Mouse (Mus musculus) kidney, embryonic 14.5 days (tissue): ENCODE results near the gene Rapgef1. TPM values are rescaled to one million over a fixed set of nuclear protein-coding genes. Genes with fewer than 3 reads are reported as not detected.

Experiments
- ATAC-seq: fragments of 200-750 bp; cut with Nextera tagmentation; 2 replicates; pipeline ENCODE4 v1.8.0; 2017; ENCODE audit warnings: moderate number of reproducible peaks, mild to moderate bottlenecking, moderate TSS enrichment, moderate library complexity; ENCODE audit not compliant: low FRiP score, low TSS enrichment
- H3K27ac ChIP-seq: fragments of 300-500 bp; sonication (generic); 2 replicates; pipeline ENCODE4 v1.5.1; 2014; ENCODE audit warnings: low read depth, mild to moderate bottlenecking, low read length, moderate library complexity, mixed read lengths
- H3K27me3 ChIP-seq: fragments of 300-500 bp; sonication (generic); 2 replicates; pipeline ENCODE4 v1.6.1; 2014; ENCODE audit warnings: mild to moderate bottlenecking, low read length; ENCODE audit not compliant: control insufficient read depth, insufficient read depth
- H3K36me3 ChIP-seq: fragments of 300-500 bp; sonication (generic); 2 replicates; pipeline ENCODE4 v1.6.1; 2014; ENCODE audit warnings: low read length, mixed read lengths; ENCODE audit not compliant: control insufficient read depth, insufficient read depth
- H3K4me1 ChIP-seq: fragments of 300-500 bp; sonication (generic); 2 replicates; pipeline ENCODE4 v1.6.1; 2014; ENCODE audit warnings: low read length, mixed read lengths; ENCODE audit not compliant: control insufficient read depth, insufficient read depth
- H3K4me2 ChIP-seq: fragments of 300-500 bp; sonication (generic); replicated peaks from 2 replicates; pipeline ENCODE4 v1.6.1; 2014; ENCODE audit warnings: low read depth, mild to moderate bottlenecking, low read length
- H3K4me3 ChIP-seq: fragments of 300-500 bp; sonication (generic); 2 replicates; pipeline ENCODE4 v1.5.1; 2014; ENCODE audit warnings: mild to moderate bottlenecking, low read length
- H3K9ac ChIP-seq: fragments of 300-500 bp; sonication (generic); 2 replicates; pipeline ENCODE4 v1.6.1; 2014; ENCODE audit warnings: low read depth, mild to moderate bottlenecking, low read length, moderate library complexity
- H3K9me3 ChIP-seq: fragments of 300-500 bp; sonication (generic); 2 replicates; pipeline ENCODE4 v1.6.1; 2016; ENCODE audit warnings: low read length; ENCODE audit not compliant: control insufficient read depth
- WGBS: fragments of 180-500 bp; shearing (Covaris S2); extraction: QIAGEN DNeasy Blood & Tissue Kit; methylation state at CpG from one replicate; pipeline ENCODE4 v1.1.7; 2014; 5-methylcytosine and 5-hydroxymethylcytosine counted together
- polyA plus RNA-seq: library from polyadenylated mRNA; unstranded; fragments of >200 nt; fragmentation: Nextera tagmentation; extraction: Ambion mirVana; gene quantifications from 2 replicates; pipeline ENCODE4 v1.2.1, GENCODE M21; 2014

Rapgef1 gene
- polyA plus RNA-seq, 1 experiment from 2014 or later: 16.6 TPM

DNA sequence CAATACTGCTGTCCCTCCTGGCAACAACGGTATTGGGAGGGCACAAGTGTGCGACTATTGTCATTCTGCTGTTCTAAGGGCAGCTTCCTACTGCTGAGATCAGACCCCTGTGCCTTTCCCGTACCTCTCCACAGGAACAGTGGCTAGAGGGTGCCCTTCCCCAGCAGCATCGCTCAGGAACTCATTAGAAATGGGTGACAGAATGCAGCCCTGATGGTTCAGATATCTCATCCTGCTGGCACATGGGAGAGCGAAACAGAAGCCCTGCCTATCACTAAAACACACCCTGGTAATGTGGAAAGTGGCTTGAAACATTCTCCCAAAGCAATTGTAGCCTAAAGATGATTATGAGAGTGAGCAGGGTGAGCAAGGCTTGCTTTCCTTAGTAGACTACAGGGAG is 15.0 kb downstream of the Rapgef1 start:
- 78% methylated on average over 5 of the region's 5 CpGs for WGBS
- no peak overlapping the region for H3K4me3 ChIP-seq
- H3K9me3 ChIP-seq: no peaks in the 10 kb centered on the region
- no peak overlapping the region for H3K4me2 ChIP-seq
- no peak for ATAC-seq
- H3K27ac ChIP-seq: no peak overlapping the region
- H3K27me3 ChIP-seq: no peaks in the 10 kb centered on the region
- H3K4me1 ChIP-seq: peaks cover 18% of the 10 kb centered on the region
- H3K36me3 ChIP-seq: no peaks in the 10 kb centered on the region
- no peak overlapping the region for H3K9ac ChIP-seq

- Histone ChIP-seq H3K4me3 (no peak overlapping the region), H3K27ac (no peak overlapping the region), H3K4me2 (no peak overlapping the region), H3K9ac (no peak overlapping the region), H3K9me3 (no peaks in the 10 kb centered on the region), H3K27me3 (no peaks in the 10 kb centered on the region), H3K36me3 (no peaks in the 10 kb centered on the region), H3K4me1 (peaks cover 27% of the 10 kb centered on the region)
- WGBS: 76% methylated on average over 5 of the region's 5 CpGs
- no peak for ATAC-seq
Observed at GRCm38 (mm10) chr2:29635966-29636507, 16.5 kb downstream of the Rapgef1 start.

- Histone ChIP-seq H3K9ac (no peak overlapping the region), H3K27ac (0 out of 2 replicates have a peak overlapping the region, but pooled peaks have one; percentile 10), H3K4me3 (no peak overlapping the region), H3K36me3 (no peaks in the 10 kb centered on the region; the same call in 1 of the 2 replicates), H3K4me2 (no peak overlapping the region), H3K4me1 (peaks cover 25% of the 10 kb centered on the region), H3K27me3 (no peaks in the 10 kb centered on the region), H3K9me3 (no peaks in the 10 kb centered on the region)
- ATAC-seq: no peak
Observed at GRCm38 (mm10) chr2:29637528-29637927, 18.0 kb downstream of the Rapgef1 start.

- H3K27ac ChIP-seq: peak overlapping the region; percentile 42; the same call in 1 of the 2 replicates
Observed at GRCm38 (mm10) chr2:29639377-29639776, 19.9 kb downstream of the Rapgef1 start.

GRCm38 (mm10) chr2:29639953-29640743 is 20.6 kb downstream of the Rapgef1 start:
- no peak overlapping the region for H3K9ac ChIP-seq
- no peaks in the 10 kb centered on the region for H3K27me3 ChIP-seq
- H3K4me3 ChIP-seq: no peak overlapping the region
- H3K27ac ChIP-seq: no peak overlapping the region
- H3K36me3 ChIP-seq: no peaks in the 10 kb centered on the region; the same call in 1 of the 2 replicates
- peaks cover 13% of the 10 kb centered on the region for H3K4me1 ChIP-seq
- 50% methylated on average over 5 of the region's 5 CpGs for WGBS
- no peak overlapping the region for H3K4me2 ChIP-seq
- H3K9me3 ChIP-seq: no peaks in the 10 kb centered on the region
- no peak for ATAC-seq

More at GRCm38 (mm10) chr2:29639377-29639776, 19.9 kb downstream of the Rapgef1 start:
- peak; percentile 32; the same call in 1 of the 2 replicates for ATAC-seq
- H3K9ac ChIP-seq: no peak overlapping the region
- no peak overlapping the region for H3K4me2 ChIP-seq
- H3K4me3 ChIP-seq: no peak overlapping the region
- 56% methylated on average over 1 of the region's 1 CpGs for WGBS
- no peaks in the 10 kb centered on the region; the same call in 1 of the 2 replicates for H3K36me3 ChIP-seq
- H3K9me3 ChIP-seq: no peaks in the 10 kb centered on the region
- H3K27me3 ChIP-seq: no peaks in the 10 kb centered on the region
- peaks cover 13% of the 10 kb centered on the region for H3K4me1 ChIP-seq

GRCm38 (mm10) chr2:29641707-29642106 is 22.2 kb downstream of the Rapgef1 start:
- H3K9me3 ChIP-seq: no peaks in the 10 kb centered on the region
- H3K4me2 ChIP-seq: no peak overlapping the region
- H3K9ac ChIP-seq: no peak overlapping the region
- peaks cover 13% of the 10 kb centered on the region for H3K4me1 ChIP-seq
- ATAC-seq: no peak
- H3K4me3 ChIP-seq: no peak overlapping the region
- H3K36me3 ChIP-seq: no peaks in the 10 kb centered on the region; the same call in 1 of the 2 replicates
- no peak overlapping the region for H3K27ac ChIP-seq
- 83% methylated on average over 3 of the region's 3 CpGs for WGBS
- H3K27me3 ChIP-seq: no peaks in the 10 kb centered on the region

GRCm38 (mm10) chr2:29643418-29643817 is 23.9 kb downstream of the Rapgef1 start:
- Histone ChIP-seq H3K9me3 (no peaks in the 10 kb centered on the region), H3K4me3 (no peak overlapping the region; the same call in 1 of the 2 replicates), H3K4me2 (no peak overlapping the region), H3K27me3 (no peaks in the 10 kb centered on the region), H3K27ac (no peak overlapping the region), H3K36me3 (no peaks in the 10 kb centered on the region; the same call in 1 of the 2 replicates), H3K9ac (no peak overlapping the region), H3K4me1 (peaks cover 13% of the 10 kb centered on the region)
- 56% methylated on average over 4 of the region's 4 CpGs for WGBS
- 0 out of 2 replicates have a peak, but pooled peaks have one; percentile 52 for ATAC-seq

DNA sequence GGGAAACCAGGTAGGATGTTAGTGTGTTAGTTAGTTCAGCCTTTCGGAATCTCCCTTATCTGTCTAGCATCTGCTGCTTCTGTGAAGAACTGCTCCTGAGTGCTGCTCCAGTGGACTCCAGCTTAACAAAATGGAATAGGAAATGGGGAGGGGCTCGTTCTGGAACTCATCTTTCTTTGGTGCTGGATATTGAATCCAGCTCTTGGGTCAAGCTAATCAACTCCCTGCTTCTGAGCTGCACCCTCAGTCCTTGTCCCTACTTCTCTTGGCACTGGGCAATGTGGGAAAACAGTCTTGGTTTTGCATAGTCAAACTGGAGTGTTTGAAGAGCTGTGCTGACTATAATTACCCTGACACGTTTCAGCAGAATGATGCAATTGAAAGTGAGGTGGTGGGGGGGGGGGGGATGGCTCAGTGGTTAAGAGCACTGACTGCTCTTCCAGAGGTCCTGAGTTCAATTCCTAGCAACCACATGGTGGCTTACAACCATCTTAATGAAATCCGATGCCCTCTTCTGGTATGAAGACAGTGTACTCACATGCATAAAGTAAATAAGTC is 25.6 kb downstream of the Rapgef1 start:
- no peak overlapping the region for H3K4me3 ChIP-seq
- H3K36me3 ChIP-seq: no peaks in the 10 kb centered on the region; the same call in 1 of the 2 replicates
- 75% methylated on average over 4 of the region's 4 CpGs for WGBS
- peaks cover 4% of the 10 kb centered on the region; the same call in 1 of the 2 replicates for H3K4me1 ChIP-seq
- ATAC-seq: no peak
- H3K4me2 ChIP-seq: no peak overlapping the region
- no peak overlapping the region for H3K9ac ChIP-seq
- no peak overlapping the region for H3K27ac ChIP-seq
- H3K9me3 ChIP-seq: no peaks in the 10 kb centered on the region
- no peaks in the 10 kb centered on the region for H3K27me3 ChIP-seq

GRCm38 (mm10) chr2:29646613-29647012 is 27.1 kb downstream of the Rapgef1 start:
- H3K9me3 ChIP-seq: no peaks in the 10 kb centered on the region
- no peak for ATAC-seq
- H3K9ac ChIP-seq: no peak overlapping the region
- H3K4me2 ChIP-seq: no peak overlapping the region
- no peaks in the 10 kb centered on the region for H3K27me3 ChIP-seq
- H3K36me3 ChIP-seq: no peaks in the 10 kb centered on the region; the same call in 1 of the 2 replicates
- WGBS: 68% methylated on average over 3 of the region's 3 CpGs
- no peaks in the 10 kb centered on the region for H3K4me1 ChIP-seq
- H3K27ac ChIP-seq: no peak overlapping the region
- H3K4me3 ChIP-seq: no peak overlapping the region
